Mouse (Mus musculus) kidney, embryonic 14.5 days (tissue): ENCODE data around the gene Trim47. TPM values are rescaled to one million over a fixed set of nuclear protein-coding genes. Genes with fewer than 3 reads are reported as not detected.
"Not testable (repeated sequence)": the region's sequence is repeated elsewhere in the genome, so short reads cannot be mapped to it uniquely, and the experiment has no call there.

Experiments
- ATAC-seq: fragments of 200-750 bp; cut with Nextera tagmentation; 2 replicates; pipeline ENCODE4 v1.8.0; 2017; ENCODE audit warnings: moderate number of reproducible peaks, mild to moderate bottlenecking, moderate TSS enrichment, moderate library complexity; ENCODE audit not compliant: low FRiP score, low TSS enrichment
- H3K27ac ChIP-seq: fragments of 300-500 bp; sonication (generic); 2 replicates; pipeline ENCODE4 v1.5.1; 2014; ENCODE audit warnings: low read depth, mild to moderate bottlenecking, low read length, moderate library complexity, mixed read lengths
- H3K27me3 ChIP-seq: fragments of 300-500 bp; sonication (generic); 2 replicates; pipeline ENCODE4 v1.6.1; 2014; ENCODE audit warnings: mild to moderate bottlenecking, low read length; ENCODE audit not compliant: control insufficient read depth, insufficient read depth
- H3K36me3 ChIP-seq: fragments of 300-500 bp; sonication (generic); 2 replicates; pipeline ENCODE4 v1.6.1; 2014; ENCODE audit warnings: low read length, mixed read lengths; ENCODE audit not compliant: control insufficient read depth, insufficient read depth
- H3K4me1 ChIP-seq: fragments of 300-500 bp; sonication (generic); 2 replicates; pipeline ENCODE4 v1.6.1; 2014; ENCODE audit warnings: low read length, mixed read lengths; ENCODE audit not compliant: control insufficient read depth, insufficient read depth
- H3K4me2 ChIP-seq: fragments of 300-500 bp; sonication (generic); replicated peaks from 2 replicates; pipeline ENCODE4 v1.6.1; 2014; ENCODE audit warnings: low read depth, mild to moderate bottlenecking, low read length
- H3K4me3 ChIP-seq: fragments of 300-500 bp; sonication (generic); 2 replicates; pipeline ENCODE4 v1.5.1; 2014; ENCODE audit warnings: mild to moderate bottlenecking, low read length
- H3K9ac ChIP-seq: fragments of 300-500 bp; sonication (generic); 2 replicates; pipeline ENCODE4 v1.6.1; 2014; ENCODE audit warnings: low read depth, mild to moderate bottlenecking, low read length, moderate library complexity
- H3K9me3 ChIP-seq: fragments of 300-500 bp; sonication (generic); 2 replicates; pipeline ENCODE4 v1.6.1; 2016; ENCODE audit warnings: low read length; ENCODE audit not compliant: control insufficient read depth
- WGBS: fragments of 180-500 bp; shearing (Covaris S2); extraction: QIAGEN DNeasy Blood & Tissue Kit; methylation state at CpG from one replicate; pipeline ENCODE4 v1.1.7; 2014; 5-methylcytosine and 5-hydroxymethylcytosine counted together
- polyA plus RNA-seq: library from polyadenylated mRNA; unstranded; fragments of >200 nt; fragmentation: Nextera tagmentation; extraction: Ambion mirVana; gene quantifications from 2 replicates; pipeline ENCODE4 v1.2.1, GENCODE M21; 2014

The Trim47 gene
- polyA plus RNA-seq, 1 experiment from 2014 or later, result 12.8 TPM

DNA sequence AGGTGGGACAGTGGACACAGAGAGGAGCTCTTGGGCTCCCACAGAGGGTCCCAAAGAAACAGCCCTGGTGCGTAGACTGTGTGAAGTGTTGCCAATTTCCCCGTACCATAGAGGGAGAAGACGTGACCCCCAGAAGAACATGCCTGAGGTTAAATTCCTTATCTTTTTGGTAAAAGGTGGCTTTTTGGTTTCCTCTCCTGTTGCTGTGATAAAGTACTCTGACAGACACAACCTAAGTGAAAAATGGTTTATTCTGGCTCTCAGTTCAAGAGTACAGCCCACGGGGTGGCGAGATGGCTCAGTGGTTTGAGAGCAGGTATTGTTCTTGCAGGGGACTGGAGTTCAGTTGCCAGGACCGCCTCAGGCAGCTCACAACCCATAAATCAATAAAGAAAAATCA is 27.5 kb downstream of the Trim47 start:
- Histone ChIP-seq H3K27me3 (no peaks in the 10 kb centered on the region), H3K4me1 (peaks cover 25% of the 10 kb centered on the region), H3K4me2 (peak overlapping the region; percentile 13; the same call in 1 of the 2 replicates), H3K36me3 (no peaks in the 10 kb centered on the region), H3K27ac (peak overlapping the region; percentile 88), H3K9ac (no peak overlapping the region; the same call in 1 of the 2 replicates), H3K9me3 (0 out of 2 replicates have a peak, but pooled peaks cover 2% of the 10 kb centered on the region), H3K4me3 (no peak overlapping the region; the same call in 1 of the 2 replicates)
- no peak for ATAC-seq
- WGBS, result 82% methylated on average over 6 of the region's 6 CpGs

DNA sequence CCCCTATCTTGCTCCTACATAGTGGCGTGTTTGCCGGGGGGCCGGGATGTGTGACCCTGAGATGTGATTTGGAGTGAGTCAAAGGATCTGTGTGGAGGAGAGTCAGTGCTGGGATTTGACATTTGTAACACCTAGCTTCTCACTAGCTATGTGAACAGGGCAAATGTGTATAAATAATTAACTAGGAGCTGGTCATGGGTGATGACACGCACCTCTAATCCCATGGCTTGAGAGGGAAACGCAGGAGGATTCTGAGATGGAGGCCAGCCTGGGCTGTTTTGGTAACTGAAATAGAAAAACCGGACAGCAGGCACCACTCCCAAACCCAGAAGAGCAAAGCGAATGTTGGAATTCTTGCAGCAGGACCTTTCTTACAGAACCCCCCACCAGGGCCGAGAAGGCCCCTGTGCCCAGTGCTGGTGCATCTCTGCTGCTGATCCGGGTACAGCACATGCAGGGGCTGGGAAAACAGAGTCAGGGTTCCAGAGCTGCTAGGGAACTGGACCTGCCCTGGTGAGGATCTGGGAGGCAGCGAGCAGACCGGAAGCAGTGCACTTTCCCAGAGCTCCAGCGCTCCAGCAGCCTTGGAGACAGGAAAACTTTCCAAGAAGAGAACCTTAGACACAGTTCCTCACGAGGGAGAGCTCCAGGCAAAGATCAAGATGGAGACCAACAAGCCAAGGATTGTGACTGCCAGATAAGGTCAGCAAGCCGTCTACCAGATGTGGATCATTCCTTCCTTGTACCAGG is 28.1 kb downstream of the Trim47 start:
- no peaks in the 10 kb centered on the region for H3K27me3 ChIP-seq
- peak; percentile 58; the same call in 1 of the 2 replicates for ATAC-seq
- H3K4me2 ChIP-seq, result peak overlapping the region; percentile 13; the same call in 1 of the 2 replicates
- no peak overlapping the region; the same call in 1 of the 2 replicates for H3K4me3 ChIP-seq
- peak overlapping the region; percentile 88 for H3K27ac ChIP-seq
- WGBS, result 58% methylated on average over 14 of the region's 14 CpGs
- H3K9ac ChIP-seq, result no peak overlapping the region; the same call in 1 of the 2 replicates
- H3K9me3 ChIP-seq, result 0 out of 2 replicates have a peak, but pooled peaks cover 2% of the 10 kb centered on the region
- peaks cover 21% of the 10 kb centered on the region for H3K4me1 ChIP-seq
- H3K36me3 ChIP-seq, result no peaks in the 10 kb centered on the region

DNA sequence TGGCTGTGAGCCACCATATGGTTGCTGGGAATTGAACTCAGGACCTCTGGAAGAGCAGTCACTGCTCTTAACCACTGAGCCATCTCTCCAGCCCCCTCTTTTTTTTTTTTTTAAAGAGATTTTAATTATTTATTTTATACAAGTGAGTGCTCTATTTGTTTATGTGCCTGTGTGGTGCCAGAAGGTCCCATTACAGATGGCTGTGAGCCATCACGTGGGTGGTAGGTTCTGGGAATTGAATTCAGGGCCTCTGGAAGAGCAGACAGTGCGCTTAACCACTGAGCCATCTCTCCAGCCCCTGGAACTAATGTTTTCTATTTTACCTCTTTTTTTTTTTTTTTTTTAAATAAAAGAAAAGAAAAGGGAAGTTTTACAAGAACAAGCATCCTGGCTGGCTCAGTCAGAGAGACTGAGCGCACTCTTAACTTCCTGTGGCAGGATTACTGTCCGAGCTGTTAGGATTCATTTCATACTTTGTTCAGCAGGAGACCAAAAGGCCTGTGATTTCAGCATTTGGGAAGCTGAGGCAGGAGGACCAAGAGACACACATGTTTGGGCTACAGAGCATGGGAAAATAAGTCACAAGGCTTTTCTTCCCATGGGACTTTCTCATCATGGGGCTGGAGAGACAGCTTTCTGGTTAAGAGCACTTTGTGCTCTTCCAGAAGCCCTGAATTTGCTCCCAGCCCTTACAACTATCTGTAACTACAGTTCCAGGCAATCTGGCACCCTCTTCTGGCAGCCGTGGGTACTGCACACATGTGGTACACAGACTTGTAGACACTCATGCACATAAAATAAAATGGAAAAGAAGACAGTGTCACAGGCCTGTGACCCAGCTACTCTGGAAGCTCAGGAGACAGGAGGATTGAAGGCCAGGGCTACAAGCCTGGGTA is 30.5 kb downstream of the Trim47 start:
- Histone ChIP-seq H3K9me3 (0 out of 2 replicates have a peak, but pooled peaks cover 2% of the 10 kb centered on the region), H3K4me2 (no peak overlapping the region), H3K4me1 (0 out of 2 replicates have a peak, but pooled peaks cover 6% of the 10 kb centered on the region), H3K27me3 (no peaks in the 10 kb centered on the region), H3K4me3 (no peak overlapping the region), H3K27ac (no peak overlapping the region), H3K9ac (no peak overlapping the region), H3K36me3 (no peaks in the 10 kb centered on the region)
- no peak for ATAC-seq
- WGBS, result 92% methylated on average over 5 of the region's 5 CpGs

DNA sequence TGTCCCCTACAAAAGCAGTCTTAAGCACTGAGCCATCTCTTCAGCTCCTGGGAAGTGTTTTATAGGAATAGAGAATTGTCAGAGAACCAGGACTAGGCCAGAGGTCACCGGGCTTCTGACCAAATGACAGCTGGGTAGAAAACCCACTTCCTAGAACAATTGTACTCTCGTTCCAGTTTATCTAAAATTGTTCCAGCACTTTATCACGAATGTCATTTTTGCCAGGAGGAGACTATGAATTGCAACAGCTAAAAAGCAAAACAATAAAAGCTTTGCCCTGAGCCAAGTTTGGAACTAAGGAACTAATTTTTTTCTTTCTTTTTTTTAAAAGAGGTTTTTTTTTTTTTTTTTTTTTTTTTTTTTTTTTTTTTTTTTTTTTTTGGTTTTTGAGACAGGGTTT is 31.4 kb downstream of the Trim47 start:
- Histone ChIP-seq H3K27me3 (no peaks in the 10 kb centered on the region), H3K4me2 (no peak overlapping the region), H3K27ac (no peak overlapping the region; the same call in 1 of the 2 replicates), H3K9me3 (0 out of 2 replicates have a peak, but pooled peaks cover 2% of the 10 kb centered on the region), H3K4me3 (no peak overlapping the region), H3K4me1 (0 out of 2 replicates have a peak, but pooled peaks cover 6% of the 10 kb centered on the region), H3K36me3 (no peaks in the 10 kb centered on the region), H3K9ac (no peak overlapping the region)
- 68% methylated on average over 3 of the region's 3 CpGs for WGBS
- ATAC-seq, result no peak

DNA sequence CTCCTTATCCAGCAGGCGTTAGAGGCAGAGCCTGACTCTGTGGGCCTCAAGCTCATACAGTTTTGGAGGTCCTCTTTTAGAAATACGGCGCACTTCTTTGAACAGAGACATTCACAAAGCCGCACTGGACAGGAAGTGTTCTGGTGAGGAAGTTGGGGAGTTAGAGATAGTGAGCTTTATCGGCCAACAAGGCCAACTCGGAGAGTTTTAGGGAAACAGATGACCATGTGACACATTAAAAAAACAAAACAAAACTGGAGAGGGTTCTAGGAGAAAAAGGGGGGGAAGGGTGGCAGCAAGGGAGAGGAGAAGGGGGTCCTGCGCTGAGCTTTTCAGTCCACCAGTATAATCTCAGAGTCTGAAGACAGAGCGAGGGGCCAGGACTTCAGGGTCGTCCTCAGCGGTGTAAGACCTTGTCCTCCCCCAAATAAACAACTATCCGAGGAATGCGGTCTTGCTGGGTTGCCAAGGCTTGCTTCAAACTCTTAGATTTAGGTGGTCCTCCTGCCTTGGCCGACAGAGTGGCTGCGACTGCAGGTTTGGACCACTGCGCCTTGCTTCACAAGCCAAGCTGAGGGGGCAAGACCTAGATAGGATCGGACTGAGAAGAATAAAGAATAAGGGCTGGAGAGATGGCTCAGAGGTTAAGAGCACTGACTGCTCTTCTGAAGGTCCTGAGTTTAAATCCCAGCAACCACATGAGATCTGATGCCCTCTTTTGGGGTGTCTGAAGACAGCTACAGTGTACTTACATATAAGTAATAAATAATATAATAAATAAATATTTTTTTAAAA is 33.0 kb downstream of the Trim47 start:
- H3K36me3 ChIP-seq, result no peaks in the 10 kb centered on the region
- H3K27ac ChIP-seq, result peak overlapping the region; percentile 1; the same call in 1 of the 2 replicates
- H3K4me3 ChIP-seq, result no peak overlapping the region
- ATAC-seq, result no peak
- H3K4me1 ChIP-seq, result 0 out of 2 replicates have a peak, but pooled peaks cover 6% of the 10 kb centered on the region
- WGBS, result 54% methylated on average over 16 of the region's 16 CpGs
- H3K9me3 ChIP-seq, result 0 out of 2 replicates have a peak, but pooled peaks cover 2% of the 10 kb centered on the region
- H3K27me3 ChIP-seq, result no peaks in the 10 kb centered on the region
- H3K9ac ChIP-seq, result no peak overlapping the region
- H3K4me2 ChIP-seq, result no peak overlapping the region; the same call in 1 of the 2 replicates

DNA sequence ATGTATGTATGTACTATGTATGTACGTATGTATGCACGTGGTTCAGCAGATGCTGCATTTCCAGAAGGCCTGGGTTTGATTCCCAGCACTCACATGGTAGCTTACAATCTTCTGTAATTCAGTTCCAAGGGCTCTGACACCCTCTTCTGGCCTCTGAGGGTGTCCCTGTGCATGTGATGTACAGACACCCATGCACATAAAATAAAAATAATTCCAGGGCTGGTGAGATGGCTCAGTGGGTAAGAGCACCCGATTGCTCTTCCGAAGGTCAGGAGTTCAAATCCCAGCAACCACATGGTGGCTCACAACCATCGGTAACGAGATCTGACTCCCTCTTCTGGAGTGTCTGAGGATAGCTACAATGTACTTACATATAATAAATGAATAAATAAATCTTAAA is 34.1 kb downstream of the Trim47 start:
- WGBS, result 96% methylated on average over 6 of the region's 6 CpGs
- H3K4me1 ChIP-seq, H3K9me3 ChIP-seq, H3K27ac ChIP-seq, H3K4me2 ChIP-seq, ATAC-seq, H3K27me3 ChIP-seq, H3K4me3 ChIP-seq, H3K9ac ChIP-seq, H3K36me3 ChIP-seq: not testable (repeated sequence)

DNA sequence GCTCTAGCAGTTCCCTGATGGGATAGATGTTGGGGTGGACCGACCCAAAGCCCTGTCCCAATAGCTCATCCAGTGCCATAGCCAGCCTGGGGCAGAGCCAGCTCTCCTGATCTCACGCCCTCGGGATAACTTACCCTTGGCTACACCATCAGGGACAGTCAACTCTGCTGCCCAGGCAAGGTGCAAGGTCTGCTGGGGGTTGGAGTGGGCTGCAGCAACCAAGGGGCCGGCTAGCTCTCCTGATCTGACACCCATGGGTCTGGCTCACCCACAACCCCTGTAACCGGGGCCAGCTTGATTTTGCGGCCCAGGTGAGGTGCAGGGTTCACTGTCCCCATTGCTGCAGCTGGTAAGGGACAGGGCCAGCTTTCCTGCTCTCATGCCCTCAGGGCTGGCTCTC is 35.4 kb downstream of the Trim47 start:
- ATAC-seq, result no peak
- Histone ChIP-seq H3K4me2 (no peak overlapping the region), H3K36me3 (no peaks in the 10 kb centered on the region), H3K9ac (no peak overlapping the region), H3K9me3 (0 out of 2 replicates have a peak, but pooled peaks cover under 1% of the 10 kb centered on the region), H3K27ac (no peak overlapping the region), H3K27me3 (no peaks in the 10 kb centered on the region), H3K4me1 (peaks cover 10% of the 10 kb centered on the region; the same call in 1 of the 2 replicates), H3K4me3 (no peak overlapping the region)
- WGBS, result 84% methylated on average over 6 of the region's 6 CpGs

DNA sequence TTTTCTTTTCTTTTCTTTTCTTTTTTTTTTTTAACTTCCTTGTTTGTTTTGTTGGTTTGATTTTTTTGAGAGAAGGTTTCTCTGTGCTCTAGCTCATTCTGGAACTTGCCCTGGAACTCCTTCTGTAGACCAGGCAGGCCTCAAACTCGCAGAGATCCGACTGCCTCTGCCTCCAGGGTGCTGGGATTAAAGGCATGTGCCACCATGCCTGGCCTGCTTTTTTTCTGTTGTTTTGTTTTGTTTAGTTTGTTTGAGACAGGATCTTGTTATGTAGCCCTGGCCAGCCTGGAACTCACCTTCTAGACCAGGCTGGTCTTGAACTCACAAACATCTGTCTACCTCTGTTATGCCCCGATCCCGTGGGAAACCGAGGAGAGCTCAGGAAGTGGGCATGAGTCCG is 37.5 kb downstream of the Trim47 start:
- Histone ChIP-seq H3K4me2 (no peak overlapping the region), H3K4me1 (peaks cover 19% of the 10 kb centered on the region), H3K27me3 (no peaks in the 10 kb centered on the region), H3K9ac (no peak overlapping the region), H3K36me3 (no peaks in the 10 kb centered on the region), H3K4me3 (no peak overlapping the region), H3K9me3 (no peaks in the 10 kb centered on the region), H3K27ac (no peak overlapping the region)
- 92% methylated on average over 6 of the region's 6 CpGs for WGBS
- ATAC-seq, result no peak
